Mouse (Mus musculus): Measurements from ENCODE around the gene Parp1.

The Parp1 gene

DNA sequence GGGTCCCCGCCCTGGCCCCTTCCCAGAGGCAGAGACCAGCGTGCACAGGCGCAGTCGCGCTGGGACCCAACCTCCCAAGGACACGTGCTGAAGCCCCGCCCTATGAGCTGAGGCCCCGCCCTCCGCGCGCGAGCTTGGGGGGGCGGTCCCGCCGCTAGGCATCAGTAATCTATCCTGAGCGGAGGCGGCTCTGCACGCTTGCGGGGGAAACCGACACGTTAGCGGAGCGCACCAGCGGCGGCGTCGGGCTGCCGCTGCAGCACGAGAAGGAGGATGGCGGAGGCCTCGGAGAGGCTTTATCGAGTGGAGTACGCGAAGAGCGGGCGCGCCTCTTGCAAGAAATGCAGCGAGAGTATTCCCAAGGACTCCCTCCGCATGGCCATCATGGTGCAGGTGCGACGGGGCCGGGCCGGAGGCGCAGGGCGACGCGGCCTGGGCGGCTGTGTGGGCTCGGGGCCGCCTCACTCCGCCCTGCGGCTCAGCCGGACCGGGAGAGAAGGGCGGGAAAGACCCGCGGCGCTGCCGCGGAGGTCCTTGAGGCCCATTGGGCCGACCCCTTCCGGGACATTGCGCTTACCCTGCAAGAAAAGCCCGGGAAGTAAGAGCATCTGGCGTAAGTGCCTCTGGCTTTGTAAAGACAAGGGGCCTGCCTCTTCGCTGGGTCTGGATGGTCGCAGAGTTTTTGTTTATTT lies at the start of gene Parp1:
Parp1 (plus strand) TSS at position 164 of the 692 bp plus-strand sequence.
- DNase-seq = peak; percentile 96 to 98

DNA sequence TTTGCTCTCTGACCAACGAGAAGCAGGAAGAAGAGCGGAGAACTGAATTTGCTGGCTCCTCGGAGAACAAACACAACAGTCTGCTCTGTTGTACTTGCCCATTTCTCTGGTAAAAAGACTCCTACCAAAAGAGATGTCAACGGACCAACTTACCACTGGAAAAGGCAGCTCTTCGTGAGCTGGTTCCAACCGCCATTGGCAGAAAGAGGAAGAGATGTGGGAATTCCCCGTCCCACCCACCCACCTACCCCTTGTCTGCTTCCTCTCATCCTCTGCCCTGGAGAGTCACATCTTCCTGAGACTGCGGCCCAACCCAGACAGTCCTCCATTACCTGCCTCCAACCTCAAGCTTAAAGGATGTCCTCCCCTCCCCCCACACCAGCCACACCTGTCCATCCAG lies 49.2 kb upstream of the Parp1 start:
- no peak for DNase-seq

DNA sequence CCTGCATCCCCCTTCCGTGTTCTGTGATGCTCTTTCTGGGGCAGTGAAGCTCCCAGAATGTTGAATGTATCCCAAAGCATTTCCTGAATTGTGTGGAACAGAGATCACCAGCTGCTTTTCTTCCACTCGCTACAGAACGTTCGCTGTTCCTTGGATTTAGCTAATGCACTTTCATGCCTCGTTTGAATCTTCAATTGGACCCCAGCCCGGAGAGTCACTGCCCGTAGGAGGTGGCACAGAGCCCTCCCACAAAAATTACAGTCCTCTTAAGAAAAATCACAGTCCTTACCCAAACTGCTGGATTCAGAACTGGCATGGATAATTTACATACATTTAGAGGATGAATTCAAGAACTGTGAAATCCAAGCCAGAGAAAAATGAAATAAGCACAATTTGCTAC lies 48.5 kb upstream of the Parp1 start:
- no peak for DNase-seq

DNA sequence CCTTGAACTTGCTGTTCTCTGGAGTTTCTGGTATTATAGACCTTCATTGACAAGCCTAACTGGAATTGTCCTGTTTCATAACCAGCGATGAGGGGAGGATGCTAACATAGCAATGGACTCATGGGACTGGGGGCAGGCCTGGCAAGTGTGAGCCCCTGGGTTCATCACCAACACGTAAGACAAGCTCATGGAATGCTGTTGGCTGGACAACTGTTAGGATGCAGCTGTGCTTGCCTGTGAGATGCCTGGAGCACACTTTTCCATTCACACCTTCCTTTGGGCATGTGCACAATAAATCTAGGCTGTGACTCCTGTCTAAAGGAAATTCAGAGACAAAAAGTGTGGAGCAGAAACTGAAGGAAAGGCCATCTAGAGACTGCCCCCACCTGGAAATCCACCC lies 45.4 kb upstream of the Parp1 start:
- DNase-seq = no peak

DNA sequence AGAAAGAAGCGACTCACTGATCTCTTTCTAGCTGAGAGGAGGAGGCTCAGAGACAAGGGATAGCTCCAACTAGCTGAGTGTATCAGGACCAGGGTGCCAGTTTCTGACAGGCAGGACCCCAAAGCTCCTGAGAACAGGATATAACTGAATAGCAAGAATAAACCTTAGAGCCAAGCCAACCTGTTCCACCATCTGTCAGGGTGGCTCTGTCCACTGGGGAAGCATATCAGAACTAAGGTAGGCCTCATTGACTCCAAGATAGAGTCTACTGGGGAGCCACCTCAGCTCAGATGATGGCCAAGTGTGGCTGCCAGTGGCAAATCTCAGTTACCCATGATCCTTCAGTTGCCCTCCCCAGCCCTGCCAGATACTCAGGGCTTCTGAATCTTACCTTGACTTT lies 43.4 kb upstream of the Parp1 start:
- no peak for DNase-seq

DNA sequence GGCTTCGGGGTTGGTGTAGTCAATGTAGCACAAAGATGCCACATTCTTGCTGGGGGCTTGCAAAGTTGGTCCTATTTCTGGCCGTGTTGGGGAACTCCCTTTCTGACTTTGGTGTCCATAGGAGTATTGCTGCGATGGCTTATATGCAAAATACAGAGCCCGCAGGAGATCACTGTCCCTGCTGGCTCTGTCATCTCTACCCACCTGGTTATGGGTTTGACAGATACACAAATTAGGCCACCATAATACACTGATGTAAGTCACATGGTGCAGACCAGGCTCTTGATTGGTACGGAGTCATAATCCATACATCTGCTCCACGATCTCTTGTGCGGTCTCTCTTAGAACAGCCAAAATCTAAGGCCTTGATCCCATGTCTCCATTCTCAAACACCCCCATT lies 38.9 kb upstream of the Parp1 start:
- no peak for DNase-seq

DNA sequence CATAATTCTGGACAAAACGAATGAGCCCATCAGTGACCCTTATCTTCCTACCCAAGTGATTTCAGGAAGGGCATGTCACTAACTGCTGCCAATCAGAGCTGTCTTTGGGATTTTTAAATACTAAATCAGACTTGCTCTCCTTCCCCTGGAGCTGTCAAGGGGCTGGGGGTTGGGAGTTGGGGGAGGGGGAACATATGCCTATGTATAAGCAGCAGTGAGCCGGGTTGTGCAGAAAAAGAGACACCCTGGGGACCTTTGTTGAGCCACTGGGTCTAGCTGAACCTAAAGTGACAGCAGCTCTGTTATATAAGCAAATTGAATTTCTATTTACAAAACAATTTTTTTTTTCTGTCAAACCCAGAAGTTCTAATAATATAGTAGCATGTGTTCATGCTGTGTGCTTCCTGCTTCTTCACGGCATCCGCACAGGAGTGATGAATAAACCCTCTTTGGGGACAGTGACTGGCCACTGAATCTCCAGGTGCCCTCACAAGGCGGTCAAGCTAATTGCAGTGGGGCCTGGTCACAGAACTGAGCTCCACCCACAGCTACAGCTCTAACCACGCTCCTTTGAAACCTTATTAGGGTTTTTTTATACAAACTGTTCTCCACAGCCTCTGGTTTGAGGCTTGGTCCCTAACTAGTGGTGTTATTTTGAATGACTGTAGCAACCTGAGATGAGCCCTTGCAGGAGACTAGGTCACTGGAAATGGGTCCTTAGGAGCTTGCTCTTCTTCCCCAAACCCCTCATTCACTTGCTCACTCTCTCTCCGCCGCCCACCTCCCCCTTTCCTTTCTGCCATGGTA lies 38.1 kb upstream of the Parp1 start:
- DNase-seq = no peak

DNA sequence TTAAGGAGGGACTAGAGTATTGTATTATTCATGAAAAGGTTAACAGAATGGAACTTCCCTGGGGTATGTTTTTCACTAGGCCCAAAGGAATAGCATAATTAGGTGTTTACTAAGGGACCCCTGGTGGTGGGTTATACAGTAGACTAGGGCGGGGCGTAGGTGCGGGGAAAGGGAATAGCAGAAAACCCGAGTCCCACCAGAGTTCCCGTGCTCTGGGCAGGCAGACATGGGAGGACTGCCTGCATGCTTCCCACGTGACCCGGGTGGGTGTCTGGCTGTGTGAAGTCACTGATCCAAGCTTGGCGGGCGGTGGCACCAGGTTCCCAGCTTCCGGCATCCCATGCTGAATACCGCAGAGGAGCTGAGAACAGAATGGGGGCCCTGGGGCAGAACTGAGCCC lies 36.1 kb upstream of the Parp1 start:
- DNase-seq = no peak

DNA sequence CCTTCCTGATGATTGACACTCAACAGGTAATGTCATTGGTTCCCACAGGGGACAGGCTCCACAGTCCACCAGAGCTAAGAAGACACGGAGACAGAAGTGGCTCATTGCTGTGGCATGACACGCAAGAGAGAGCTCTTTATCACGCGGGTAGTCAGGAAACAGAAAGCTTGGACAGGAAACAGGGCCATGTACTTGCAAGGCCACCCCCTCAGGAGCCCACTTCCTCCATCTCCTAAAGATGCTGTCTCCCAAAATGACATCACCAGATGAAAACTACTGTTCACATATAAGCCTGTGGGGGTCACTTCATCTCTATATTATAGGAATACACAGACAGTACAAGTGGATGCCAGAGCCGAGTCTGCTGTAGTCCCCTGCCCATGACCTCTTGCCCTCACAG lies 32.0 kb upstream of the Parp1 start:
- DNase-seq = no peak

DNA sequence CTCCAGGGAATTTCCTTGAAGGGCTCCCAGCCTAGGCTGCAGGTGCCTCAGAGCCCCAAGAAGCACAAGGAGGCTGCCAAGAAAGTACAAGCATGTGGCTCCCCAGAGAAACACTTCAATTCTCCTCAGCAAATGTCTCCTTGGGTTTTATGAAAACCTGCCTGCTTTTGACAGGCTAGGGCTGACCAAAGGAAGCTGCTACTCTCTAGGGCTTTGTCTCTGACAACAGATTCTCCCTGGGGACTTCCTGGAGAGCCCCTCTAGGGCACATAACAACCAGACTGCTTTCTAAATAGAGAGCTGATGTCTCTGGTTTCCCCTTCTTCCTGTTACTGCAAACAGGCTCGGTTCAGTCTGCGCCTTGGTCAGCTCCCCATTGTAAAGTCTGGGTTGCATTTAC lies 27.5 kb upstream of the Parp1 start:
- DNase-seq = no peak

DNA sequence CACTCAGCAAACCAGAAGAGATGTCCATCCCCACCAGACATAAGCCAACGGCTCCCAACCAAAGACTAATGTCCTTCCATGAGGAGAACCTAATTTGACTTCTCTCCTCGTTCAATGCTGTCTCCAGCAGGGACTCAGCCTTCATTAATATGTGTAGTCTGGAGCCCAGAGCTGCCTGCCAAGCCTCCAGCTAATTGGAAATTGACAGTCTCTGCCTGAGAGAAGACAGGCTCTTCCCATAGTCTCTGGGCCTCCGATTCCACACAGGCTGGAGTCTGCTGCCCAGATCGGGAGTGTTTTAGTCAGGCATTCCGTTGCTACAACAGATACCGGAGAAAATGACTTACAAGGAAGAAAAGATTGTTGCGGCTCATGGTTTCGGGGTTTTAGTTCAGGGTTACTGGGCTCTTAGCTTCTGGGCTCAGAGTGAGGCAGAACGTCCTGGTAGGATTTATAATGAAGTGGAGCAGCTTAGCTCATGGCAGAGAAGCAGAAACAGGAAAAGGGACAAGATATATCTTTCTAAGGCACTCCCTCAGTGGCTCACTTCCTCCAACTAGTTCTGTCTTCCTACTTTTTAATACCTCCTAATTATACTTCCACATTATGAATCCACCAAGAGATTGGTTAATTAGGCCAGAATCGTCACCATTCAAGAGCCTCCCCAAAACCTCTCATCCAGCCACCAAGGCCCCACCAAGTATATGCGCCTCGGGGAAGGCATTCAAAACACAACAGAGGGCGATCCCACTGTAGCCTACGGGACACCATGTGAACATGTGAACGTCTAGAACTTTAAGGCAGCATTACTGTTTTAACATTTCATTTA lies 26.6 kb upstream of the Parp1 start:
- no peak for DNase-seq

DNA sequence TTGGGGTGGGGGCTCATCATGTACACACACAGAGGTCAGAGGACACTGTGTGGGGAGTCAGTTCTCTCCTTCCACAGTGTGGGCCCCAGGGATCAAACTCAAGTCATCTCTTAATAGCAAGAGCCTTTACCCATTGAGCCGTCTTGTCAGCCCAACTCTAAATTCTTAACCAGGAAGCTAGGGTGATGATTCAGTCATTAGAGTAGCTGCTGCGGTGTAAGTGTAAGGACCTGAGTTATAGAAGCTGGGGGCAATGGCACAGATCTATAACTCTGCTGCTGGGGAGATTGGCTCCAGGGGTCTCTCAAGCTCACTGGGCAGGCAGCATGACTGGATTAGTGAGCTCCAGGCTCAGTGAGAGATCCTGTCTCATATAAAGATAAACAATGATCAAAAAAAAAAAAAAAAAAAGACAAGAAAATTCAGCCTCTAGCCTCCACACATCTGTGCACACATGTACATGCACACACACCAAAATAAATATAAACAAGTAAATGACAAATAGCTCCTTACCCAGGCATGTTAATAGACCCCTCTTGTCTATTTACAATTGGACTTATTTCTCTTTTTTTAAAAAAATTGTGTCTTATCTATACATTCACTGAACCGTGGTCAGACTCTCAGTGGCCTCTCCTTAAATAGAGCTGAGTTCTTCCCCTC lies 25.9 kb upstream of the Parp1 start:
- no peak for DNase-seq

DNA sequence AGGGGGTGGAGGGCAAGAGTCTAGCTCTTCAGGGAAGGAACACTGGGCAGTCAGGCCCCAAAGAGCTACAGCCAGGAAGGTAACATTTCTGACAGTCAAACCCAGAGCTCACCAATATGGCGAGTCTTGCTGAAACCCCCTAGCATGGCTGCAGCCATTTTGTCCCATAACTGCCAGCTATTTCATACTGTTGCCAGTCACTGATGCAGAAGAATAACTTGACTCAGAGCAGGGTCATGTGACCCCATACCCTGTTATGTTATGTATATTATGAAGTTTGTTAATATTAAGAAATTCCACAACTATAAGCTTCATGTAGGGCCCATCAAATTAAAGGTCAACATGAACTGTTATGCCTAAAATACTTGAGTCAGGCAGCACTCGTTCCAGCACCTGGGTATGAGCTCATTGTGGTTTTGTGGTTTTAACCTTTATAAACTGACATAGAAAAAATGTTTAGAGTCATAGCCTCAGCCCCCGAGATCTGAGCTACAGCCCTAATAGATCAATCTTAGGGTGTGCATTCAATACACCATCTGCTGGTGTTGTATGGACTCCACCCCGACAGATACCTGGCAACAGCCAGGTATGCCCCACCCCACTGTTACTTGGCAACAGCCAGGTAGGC lies 22.7 kb upstream of the Parp1 start:
- no peak for DNase-seq

DNA sequence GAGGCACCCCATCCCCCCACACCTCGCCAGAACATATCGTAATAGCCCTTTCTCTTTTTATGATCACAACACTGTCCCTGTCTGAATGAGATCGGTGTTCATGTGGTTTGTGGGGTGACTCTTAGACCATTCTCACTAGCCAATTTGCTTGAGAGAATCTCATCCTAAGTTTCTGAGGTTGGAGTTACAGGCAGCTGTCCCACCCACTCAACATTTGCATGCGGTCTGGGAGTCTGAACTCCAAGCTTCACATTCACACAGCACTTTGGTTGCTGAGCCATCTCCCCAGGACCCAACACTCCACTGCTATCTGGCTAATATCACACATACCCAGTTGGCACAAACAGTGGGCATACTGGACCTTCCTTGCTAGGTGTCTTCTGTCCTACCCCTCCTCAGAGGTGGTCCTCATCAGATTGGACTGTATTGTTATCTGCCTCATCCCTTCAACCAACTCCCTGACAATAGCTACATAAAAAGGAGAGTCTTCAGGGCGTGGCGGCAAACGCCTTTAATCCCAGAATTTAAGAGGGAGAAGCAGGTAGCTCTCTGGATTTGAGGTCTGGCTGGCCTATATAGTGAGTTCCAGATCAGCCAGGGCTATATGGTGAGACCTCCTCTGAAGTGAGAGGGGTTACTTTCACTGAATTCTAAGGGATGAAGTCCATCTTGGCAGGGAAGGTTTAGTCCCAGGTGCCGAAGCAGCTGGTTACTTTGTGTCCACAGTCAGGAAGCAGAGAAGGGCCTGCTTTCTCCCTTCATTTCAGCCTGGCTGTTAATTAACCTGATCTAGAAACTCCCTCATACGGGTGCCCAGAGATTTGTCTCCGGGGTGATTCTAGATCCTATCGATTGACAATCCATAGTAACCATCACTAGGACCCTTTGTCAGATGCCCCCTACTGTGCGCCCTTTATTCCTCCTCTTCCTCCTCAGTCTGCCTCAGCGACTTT lies 21.6 kb upstream of the Parp1 start:
- peak; percentile 31 to 41 for DNase-seq

DNA sequence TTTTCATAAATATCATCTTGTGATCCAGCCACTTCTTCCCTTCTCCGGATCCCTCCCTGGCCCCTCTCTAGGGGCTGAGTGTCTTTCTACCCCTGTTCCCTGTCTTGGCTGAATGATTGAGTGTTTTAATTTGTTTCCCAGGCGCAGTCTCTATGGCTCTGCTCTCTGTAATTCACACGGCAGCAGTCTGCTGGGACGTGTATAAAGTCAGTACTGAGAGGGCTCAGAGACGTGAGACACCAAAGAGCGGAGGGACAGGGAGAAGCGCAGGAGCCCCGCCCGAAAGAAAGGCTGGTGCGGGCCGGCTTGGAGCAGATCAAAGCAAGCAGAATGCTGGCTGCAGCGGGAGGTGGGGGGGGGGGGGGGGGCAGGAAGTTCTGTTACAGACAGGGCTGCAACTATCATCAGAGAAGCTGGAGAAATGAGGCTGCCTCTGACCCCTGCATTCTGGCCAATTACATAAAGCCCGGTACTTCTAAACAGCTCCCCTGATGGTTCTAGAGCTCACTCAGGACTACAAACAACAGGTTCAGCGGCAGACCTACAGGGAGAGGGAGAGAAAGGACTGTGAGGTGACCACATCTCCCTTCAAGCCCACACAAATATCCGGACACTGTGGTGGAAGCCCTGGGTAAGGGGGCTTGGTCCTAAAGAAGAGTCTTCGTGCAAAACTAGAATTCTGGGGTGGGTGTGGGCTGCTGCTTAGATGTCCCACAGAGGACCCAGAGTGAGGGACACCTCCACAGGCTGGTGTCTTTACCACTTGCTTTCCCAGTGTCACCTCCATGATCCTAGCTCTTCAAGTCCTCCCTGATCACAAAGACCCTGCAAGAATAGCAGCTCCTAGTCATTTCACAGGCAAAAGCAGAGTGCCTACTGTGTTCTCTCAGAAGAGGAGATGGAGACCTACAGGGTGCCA lies 20.7 kb upstream of the Parp1 start:
- peak in 1 of 2 experiments; percentile 23 for DNase-seq

DNA sequence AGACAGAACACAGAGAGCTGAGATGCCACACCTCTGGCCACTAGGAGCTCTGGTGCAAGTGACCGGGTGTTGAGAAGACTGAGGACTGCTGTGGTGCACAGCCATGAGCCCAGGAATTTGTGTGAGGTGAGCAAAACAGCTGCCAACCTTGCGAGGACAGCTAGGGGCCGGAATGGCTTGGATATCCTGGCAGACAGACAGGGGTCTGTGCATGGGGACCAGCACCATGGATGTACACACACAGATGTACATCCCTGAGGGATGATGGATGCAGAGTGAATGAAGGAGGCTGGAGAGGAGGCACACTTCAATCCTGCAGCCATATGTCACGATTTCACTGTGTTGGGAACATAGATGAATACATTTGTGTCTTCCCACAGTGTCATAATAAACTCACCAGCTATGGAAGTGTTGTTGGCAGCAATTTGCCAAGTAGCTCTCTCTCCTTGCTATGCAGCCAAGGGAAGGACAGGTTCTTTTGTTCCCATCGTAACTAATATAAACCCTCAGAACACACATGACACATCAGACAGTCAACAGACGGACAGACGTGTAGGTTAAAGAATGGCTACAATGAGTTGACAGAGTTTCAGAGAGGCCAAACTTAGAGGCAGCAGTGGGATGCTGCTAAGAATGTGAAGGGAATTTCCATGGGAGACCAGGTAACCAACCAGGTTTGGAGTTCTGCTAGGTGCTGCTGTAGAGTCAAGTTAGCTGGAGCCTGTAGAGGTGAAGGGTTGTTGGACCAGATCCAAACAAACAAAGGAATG lies 19.0 kb upstream of the Parp1 start:
- DNase-seq = no peak

DNA sequence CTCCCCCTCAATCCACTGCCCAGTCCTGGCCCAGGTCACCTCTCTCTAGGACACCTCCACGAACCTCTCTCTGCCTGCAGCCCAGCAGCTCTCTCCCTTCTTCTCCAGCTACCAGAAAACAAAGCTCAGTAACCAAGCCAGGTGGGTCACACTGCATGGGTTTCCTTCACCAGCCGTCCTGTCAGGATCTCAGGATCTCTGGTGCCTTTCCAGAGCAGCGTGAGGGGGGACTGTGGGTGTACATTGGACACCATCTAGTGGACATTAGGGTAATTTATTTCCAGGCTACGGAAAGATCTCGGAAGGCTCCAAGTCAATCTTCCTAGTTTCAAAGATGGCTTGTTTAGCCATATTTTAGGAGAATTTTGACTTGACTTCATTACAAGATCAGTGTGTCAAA lies 18.0 kb upstream of the Parp1 start:
- DNase-seq = peak in 1 of 2 experiments; percentile 11

DNA sequence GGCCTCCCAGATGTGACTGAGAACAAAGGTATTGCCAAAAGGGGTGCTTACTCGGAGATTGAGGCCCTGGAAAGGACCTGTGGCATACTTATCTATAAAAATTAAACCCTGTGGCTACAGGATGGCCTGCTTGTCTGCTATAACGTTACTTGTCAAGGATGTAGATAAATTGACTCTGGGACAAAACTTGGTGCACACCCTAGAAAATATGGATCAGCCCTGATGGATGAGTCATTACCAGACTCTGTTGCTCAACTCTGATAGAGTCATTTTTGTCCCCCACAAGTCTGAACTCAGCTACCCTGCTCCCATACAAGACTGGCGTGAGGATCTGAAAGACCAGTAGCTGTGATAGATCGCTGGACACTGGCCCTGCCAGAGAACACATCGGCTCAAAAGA lies 11.8 kb upstream of the Parp1 start:
- DNase-seq = no peak

DNA sequence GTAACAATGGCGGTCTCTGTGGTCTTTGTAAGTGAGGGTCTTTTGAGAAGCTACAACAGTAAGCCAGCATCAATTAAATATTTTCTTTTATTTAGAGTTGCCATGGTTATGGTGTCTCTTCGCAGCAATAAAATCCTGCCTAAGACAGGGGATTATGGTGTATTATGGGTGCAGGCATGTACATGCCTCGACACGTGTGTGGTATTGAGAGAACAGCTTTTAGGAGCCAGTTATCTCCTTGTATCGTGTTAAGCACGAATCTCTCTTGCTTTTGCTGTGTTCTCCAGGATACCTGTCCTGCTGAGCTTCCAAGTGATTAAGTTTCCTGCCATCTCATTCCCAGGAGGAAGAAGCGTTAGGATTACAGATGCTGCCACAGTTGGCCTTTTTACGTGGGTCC lies 9.3 kb upstream of the Parp1 start:
- no peak for DNase-seq
